Mouse (Mus musculus): ENCODE data around the gene Vmn1r221.
"Not testable (repeated sequence)": the region's sequence is repeated elsewhere in the genome, so short reads cannot be mapped to it uniquely, and the experiment has no call there.

Vmn1r221 gene

DNA sequence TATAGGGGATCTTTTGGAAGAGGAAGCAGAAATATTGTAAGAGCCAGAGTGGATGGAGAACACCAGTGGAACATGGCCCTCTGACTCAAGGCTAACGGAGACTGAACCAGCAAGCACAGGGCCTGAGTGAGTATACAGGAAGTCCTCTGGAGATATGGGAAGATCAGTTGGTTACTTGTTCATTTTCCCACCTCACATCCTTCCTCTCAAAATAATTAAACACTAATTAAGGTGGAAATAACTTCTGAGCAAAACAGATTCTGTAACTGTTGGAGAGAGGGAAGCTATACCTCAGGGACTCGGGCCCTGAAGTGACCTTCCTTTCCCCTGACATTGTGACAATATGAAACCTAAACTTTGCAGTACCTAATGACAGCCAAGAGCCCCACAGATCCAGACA is at the start of gene Vmn1r221:
Vmn1r221 (plus strand) TSS at position 301 of the 400 bp plus-strand sequence.
- DNase-seq (ENCODE audit: low spot score) = not testable (repeated sequence)

DNA sequence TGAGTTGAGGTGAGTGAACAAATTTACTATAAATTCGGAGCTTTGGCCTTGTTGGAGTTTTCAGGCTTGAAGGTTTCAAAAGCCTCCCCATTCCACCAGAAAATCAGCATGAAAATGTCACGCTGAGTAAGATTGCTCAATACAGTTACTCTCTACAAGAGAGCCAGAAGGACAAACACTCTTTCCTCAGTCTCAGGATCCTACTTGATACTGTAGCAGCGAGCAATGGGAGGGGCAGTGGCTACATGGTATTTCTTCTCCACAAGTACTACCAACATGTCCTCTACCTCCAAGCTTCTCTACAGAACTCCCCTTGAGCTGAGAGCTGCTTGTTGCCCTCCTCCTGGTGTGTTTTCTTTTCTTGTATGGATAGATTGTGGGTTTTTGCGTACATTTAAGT is 47.5 kb upstream of the Vmn1r221 start:
- DNase-seq (ENCODE audit: low spot score) = peak; percentile 8

GRCm38 (mm10) chr13:23187875-23188274 is 26.1 kb upstream of the Vmn1r221 start, which contains the start of gene Vmn1r220:
TSS of gene Vmn1r220 (minus strand) at chr13:23187975.
- DNase-seq (ENCODE audit: low spot score) = no peak

DNA sequence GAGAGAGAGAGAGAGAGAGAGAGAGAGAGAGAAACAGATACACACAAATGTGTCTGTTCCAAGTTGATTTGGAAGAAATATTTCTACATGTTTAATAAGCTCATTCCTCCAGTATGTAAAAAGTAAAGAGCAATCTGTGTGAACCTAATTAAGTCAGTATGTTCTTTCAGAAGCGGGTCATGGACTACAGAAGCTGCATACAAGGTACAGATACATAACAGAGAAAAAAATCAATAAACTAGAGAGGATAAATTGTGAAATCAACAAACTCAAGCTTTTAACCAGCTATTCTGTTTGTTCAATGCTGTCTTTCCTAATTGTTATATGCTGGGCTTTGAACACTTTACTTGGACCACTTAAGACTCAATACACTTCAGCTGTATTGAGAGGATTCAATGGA is 10.0 kb upstream of the Vmn1r221 start:
- DNase-seq (ENCODE audit: low spot score) = not testable (repeated sequence)

- not testable (repeated sequence) for DNase-seq (ENCODE audit: low spot score)
These were observed 21.9 kb downstream of the Vmn1r221 start, which contains the start of gene Vmn1r222 for GRCm38 (mm10) chr13:23235847-23236246. TSS of gene Vmn1r222 (minus strand) at chr13:23235947.

GRCm38 (mm10) chr13:23246834-23247233 is 32.9 kb downstream of the Vmn1r221 start, which contains the start of gene Vmn1r223:
TSS of gene Vmn1r223 (plus strand) at chr13:23247134.
- DNase-seq (ENCODE audit: low spot score) = not testable (repeated sequence)

DNA sequence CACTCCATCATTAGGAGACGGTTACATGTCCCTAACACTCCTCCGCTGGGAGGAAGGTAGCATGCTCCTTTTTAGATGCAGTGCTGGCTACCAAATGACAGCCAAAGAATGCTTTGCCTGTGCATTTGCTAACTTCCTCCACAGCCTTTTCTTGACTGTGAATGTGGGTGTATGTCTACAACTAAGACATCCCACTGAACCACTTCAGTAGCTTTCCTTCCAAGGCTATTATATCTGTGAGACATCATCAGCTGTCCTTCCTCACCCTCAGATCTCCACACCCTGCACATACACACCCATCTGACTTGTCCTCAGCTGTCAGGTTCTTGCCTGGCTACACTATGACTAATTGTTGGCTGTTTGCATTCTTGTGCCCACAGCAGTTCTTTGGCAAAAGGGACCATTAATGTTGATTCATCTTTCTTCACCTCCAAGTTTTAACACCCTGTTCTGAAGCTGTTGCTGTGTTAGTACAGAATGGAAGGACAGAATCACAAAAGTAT is 44.7 kb downstream of the Vmn1r221 start:
- no peak for DNase-seq (ENCODE audit: low spot score)

DNA sequence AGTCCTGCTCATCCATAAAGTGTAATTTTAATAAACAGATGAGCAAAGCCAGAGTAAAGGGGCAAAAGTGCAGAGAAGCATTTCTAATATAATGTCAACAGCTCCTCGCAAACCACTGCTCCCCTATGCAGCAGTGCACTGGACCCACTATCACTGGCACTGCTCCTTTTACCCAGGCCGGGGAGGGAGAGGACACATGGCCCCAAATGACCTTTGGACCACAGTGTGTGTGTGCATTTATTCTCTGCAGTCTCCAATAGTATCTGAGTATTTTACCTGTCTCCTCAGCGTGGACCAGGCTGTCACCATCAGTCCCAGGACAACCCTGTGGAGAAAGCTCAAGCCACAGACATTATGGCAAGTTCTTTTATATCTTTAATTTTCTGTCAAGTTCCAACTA is 54.7 kb downstream of the Vmn1r221 start:
- DNase-seq (ENCODE audit: low spot score) = not testable (repeated sequence)

DNA sequence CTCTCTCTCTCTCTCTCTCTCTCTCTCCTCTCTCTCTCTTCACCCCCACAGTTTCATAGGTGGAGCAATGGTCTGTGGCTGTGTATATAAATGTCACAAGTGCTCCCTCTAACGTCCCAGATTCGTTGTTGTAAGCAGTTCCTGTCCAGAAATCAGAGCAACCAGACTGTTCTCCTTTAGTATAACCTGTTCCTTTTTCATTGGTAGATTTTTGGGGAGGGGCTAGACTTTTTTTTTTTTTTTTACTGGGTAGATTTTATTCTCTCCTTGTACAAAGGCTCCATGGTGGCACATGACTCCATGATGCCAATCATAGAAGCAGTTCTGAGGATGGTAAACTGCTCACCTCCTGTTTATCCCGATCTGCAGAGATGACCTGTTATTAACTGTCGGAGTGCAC is 55.2 kb downstream of the Vmn1r221 start:
- not testable (repeated sequence) for DNase-seq (ENCODE audit: low spot score)

DNA sequence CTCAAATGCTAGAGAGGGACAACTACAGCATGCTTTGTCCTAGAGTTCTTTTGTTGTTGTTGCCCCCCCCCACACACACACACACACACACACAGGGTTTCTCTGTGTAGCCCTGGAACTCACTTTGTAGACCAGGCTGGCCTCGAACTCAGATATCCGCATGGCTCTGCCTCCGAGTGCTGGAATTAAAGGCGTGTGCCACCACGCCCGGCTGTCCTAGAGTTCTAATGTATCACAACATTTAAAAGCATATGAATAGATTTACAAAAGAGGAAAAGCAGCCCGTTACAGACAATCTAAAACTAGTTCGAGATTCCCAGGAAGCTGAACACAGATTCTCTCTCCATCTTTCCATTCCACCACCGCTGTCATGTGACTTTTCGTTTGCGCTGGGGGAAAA is 55.8 kb downstream of the Vmn1r221 start:
- no peak for DNase-seq (ENCODE audit: low spot score)

DNA sequence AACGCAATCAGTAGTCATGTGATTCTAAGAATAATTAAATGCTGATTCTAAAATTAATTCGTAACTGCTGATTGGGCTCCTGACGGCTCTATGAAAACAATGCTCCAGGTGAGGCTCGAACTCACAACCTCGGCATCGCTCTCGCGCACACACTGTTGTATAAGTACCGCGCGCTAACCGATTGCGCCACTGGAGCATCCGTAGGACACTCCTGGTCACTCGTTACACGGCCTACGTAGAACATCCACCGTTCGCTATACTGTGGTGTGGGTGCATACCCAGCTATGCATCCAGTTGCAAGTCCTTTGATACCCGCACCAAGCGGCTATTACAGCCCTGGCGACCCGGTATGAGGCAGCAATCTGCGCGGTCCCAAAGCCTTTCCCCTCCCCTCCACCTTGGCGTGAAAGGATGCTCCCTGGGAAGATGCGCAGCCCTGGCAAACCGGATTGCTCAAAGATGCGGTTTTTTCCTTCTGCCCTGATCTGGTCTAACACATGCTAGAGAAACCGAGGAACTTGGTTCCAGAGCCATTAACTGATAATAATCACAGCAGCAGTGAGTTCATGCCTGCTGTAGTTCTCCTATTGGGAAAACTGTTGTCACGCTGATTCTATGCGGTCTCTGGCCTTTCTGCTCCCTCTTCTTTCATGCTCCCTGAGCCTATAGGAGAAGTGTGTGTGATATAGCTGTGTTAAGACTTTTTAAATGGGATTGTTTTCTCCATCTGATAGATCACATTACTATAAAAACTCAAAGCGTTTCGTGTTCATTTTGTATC is 56.6 kb downstream of the Vmn1r221 start:
- DNase-seq (ENCODE audit: low spot score) = no peak
